Mouse (Mus musculus) B cell, adult 2 months (primary cell): ENCODE measurements around the gene Ufsp1.
"Not testable (repeated sequence)": the region's sequence is repeated elsewhere in the genome, so short reads cannot be mapped to it uniquely, and the experiment has no call there.

Source experiments
- DNase-seq, 2 experiments: peaks; one replicate each; pipeline ENCODE4 v3.0.0; 2022

Ufsp1 gene

GRCm38 (mm10) chr5:137293839-137294743 is at the start of gene Ufsp1:
Gene Ufsp1, plus strand, starts transcription at chr5:137294629.
- peak; percentile 97 to 98 for DNase-seq

- DNase-seq, result no peak
These were observed 30.3 kb upstream of the Ufsp1 start for GRCm38 (mm10) chr5:137263897-137264720.

- no peak for DNase-seq
These were observed 29.6 kb upstream of the Ufsp1 start for GRCm38 (mm10) chr5:137264787-137265186.

- peak; percentile 56 to 62 for DNase-seq
These were observed 26.1 kb upstream of the Ufsp1 start for GRCm38 (mm10) chr5:137268131-137268910.

- no peak for DNase-seq
These were observed 16.8 kb upstream of the Ufsp1 start for GRCm38 (mm10) chr5:137277360-137278342.

- DNase-seq, result not testable (repeated sequence)
These were observed 10.0 kb upstream of the Ufsp1 start for GRCm38 (mm10) chr5:137284411-137284810.

- DNase-seq, result peak; percentile 83 to 84
These were observed 9.4 kb upstream of the Ufsp1 start for GRCm38 (mm10) chr5:137285045-137285444.

GRCm38 (mm10) chr5:137285986-137286385 is 8.4 kb upstream of the Ufsp1 start:
- no peak for DNase-seq

- peak; percentile 88 for DNase-seq
These were observed 7.8 kb upstream of the Ufsp1 start for GRCm38 (mm10) chr5:137286655-137287031.

GRCm38 (mm10) chr5:137287032-137287952 is 7.1 kb upstream of the Ufsp1 start, which contains the start of gene Ache:
Gene Ache, plus strand, starts transcription at chr5:137287519.
- peak; percentile 30 to 36 for DNase-seq

GRCm38 (mm10) chr5:137287953-137288743 is 6.3 kb upstream of the Ufsp1 start:
- DNase-seq, result peak; percentile 40 to 44

- peak; percentile 59 to 60 for DNase-seq
These were observed 5.4 kb upstream of the Ufsp1 start for GRCm38 (mm10) chr5:137288999-137289470.

GRCm38 (mm10) chr5:137289591-137290365 is 4.7 kb upstream of the Ufsp1 start:
- DNase-seq, result no peak

- peak; percentile 68 for DNase-seq
These were observed 3.8 kb upstream of the Ufsp1 start for GRCm38 (mm10) chr5:137290677-137291076.

- DNase-seq, result no peak
These were observed 3.0 kb upstream of the Ufsp1 start for GRCm38 (mm10) chr5:137291381-137291926.

GRCm38 (mm10) chr5:137293282-137293681 is 1.1 kb upstream of the Ufsp1 start:
- DNase-seq, result peak; percentile 72 to 73

GRCm38 (mm10) chr5:137294744-137295093 is 290 bp downstream of the Ufsp1 start:
- DNase-seq, result no peak

GRCm38 (mm10) chr5:137295296-137295695 is 867 bp downstream of the Ufsp1 start:
- no peak for DNase-seq
